Mouse (Mus musculus) cerebellum, adult 2 months (tissue): ENCODE measurements around the gene Arhgef3.

Source experiments
- CTCF ChIP-seq: fragments of 200-500 bp; IDR thresholded peaks from 2 replicates; pipeline ENCODE4 v1.5.1; 2011; ENCODE audit warnings: low read depth, mild to moderate bottlenecking, control low read depth, low read length, moderate library complexity, borderline replicate concordance; ENCODE audit not compliant: insufficient read depth
- POLR2A ChIP-seq: fragments of 200-500 bp; IDR thresholded peaks from 2 replicates; pipeline ENCODE4 v1.6.1; 2011; ENCODE audit warnings: low read length, control low read depth, borderline replicate concordance; ENCODE audit not compliant: insufficient read depth

DNA sequence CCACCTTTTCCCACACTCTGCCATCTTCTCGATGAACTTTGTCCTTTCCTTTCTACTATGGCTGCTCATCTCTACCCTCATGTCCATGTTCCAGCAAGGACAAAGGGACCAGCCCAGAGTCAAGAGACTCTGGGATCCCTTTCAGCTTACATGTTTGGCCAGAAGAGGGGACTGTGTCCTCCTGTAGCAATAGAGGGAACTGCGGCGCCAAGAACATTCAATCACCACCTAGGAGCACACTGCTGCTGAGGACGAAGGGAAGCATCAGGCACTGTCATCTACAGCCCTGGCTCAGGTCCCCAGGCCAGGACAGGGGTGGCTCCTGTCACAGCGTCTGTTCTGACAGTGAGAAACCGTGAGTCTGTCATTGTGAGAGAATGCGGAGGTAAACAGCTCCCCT, 65.1 kb downstream of the Arhgef3 start:
- TF ChIP-seq POLR2A (no peak), CTCF (no peak)
